Mouse (Mus musculus): Measurements from ENCODE around the gene Slc7a8. TPM values are rescaled to one million over a fixed set of nuclear protein-coding genes. Genes with fewer than 3 reads are reported as not detected.
A peak's percentile ranks its signal among the peaks of the same experiment; 100 is the strongest.

Gene Slc7a8
- polyA plus RNA-seq, 1 experiment from 2014 or later: 3.1 TPM

DNA sequence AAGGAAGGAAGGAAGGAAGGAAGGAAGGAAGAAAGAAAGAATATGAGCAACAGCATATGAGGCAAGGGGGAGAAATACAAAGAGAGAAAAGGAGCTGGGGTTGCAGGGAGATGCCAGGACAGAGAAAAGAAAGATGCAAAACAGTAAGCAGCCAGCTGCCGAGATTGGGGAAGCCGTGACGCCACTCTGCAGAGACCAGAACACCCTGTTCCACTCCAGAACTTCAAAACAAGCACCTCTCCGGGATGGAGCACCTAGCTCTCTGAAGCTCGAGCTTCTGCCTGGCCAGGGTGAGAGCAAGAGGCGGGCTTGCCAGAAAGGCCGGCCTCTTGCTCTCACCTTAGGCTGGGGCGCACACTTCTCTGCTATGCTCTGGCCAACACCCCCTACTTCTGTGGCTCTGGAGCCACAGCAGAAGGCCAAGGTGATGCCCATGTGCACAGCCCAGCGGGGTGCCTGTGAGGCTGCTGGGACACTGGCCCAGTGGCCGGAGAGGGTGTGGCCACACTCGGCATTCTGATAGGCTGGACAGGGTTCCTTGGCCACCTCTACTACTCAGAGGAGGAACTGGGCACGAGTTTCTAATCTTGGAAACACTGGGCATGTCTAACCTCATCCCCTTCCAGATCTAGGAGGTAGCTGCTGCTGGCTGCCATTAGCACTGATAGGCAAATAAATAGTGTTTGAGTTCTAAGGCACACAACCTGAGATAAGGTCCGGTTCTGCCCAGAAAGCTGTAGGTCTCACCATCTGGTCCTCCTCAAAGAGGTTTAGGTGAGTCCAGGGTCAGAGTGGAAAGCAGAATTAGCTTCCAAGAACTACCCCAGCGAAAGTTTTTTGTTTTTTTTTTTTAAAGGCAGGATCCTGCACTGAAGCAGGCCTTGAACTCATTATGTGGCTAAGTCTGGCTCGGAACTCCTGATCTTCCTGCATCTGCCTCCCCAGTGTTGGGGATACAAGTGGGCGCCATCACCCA, 33.5 kb downstream of the Slc7a8 start:
- Histone ChIP-seq H3K27ac (replicated peaks) (no peak overlapping the region), H3K9me3 (ENCODE audit: control insufficient read depth, low read length) (no peaks in the 10 kb centered on the region), H3K4me1 (replicated peaks; ENCODE audit: control insufficient read depth, insufficient read depth) (0 out of 2 replicates have a peak, but pooled peaks cover 2% of the 10 kb centered on the region), H3K4me3 (ENCODE audit: low read depth, low read length) (no peak overlapping the region), H3K36me3 (ENCODE audit: control insufficient read depth, insufficient read depth, low read length) (no peaks in the 10 kb centered on the region), H3K4me2 (replicated peaks; ENCODE audit: low read depth) (no peak overlapping the region), H3K27me3 (ENCODE audit: control insufficient read depth, insufficient read depth, low read length) (no peaks in the 10 kb centered on the region), H3K9ac (ENCODE audit: low read length) (no peak overlapping the region)
- DNase-seq (ENCODE audit: low spot score) (peak; percentile 29), ATAC-seq (ENCODE audit: low FRiP score, low TSS enrichment) (peak; percentile 73)
- TF ChIP-seq CTCF (IDR thresholded peaks at IDR 0.05; ENCODE audit: low read depth) (no peak), EP300 (optimal IDR thresholded peaks at IDR 0.05) (no peak)
- WGBS: 67% methylated on average over 16 of the region's 16 CpGs

- WGBS: 64% methylated on average over 9 of the region's 9 CpGs
- Histone ChIP-seq H3K9me3 (ENCODE audit: control insufficient read depth, low read length) (no peaks in the 10 kb centered on the region), H3K4me2 (replicated peaks; ENCODE audit: low read depth) (no peak overlapping the region), H3K27ac (replicated peaks) (no peak overlapping the region), H3K4me1 (replicated peaks; ENCODE audit: control insufficient read depth, insufficient read depth) (0 out of 2 replicates have a peak, but pooled peaks cover 2% of the 10 kb centered on the region), H3K36me3 (ENCODE audit: control insufficient read depth, insufficient read depth, low read length) (no peaks in the 10 kb centered on the region), H3K4me3 (ENCODE audit: low read depth, low read length) (no peak overlapping the region), H3K9ac (ENCODE audit: low read length) (no peak overlapping the region), H3K27me3 (ENCODE audit: control insufficient read depth, insufficient read depth, low read length) (no peaks in the 10 kb centered on the region)
- ATAC-seq (ENCODE audit: low FRiP score, low TSS enrichment): no peak
- DNase-seq (ENCODE audit: low spot score): no peak
- TF ChIP-seq CTCF (IDR thresholded peaks at IDR 0.05; ENCODE audit: low read depth): no peak
- TF ChIP-seq EP300 (optimal IDR thresholded peaks at IDR 0.05): no peak
These were observed 35.7 kb downstream of the Slc7a8 start for GRCm38 (mm10) chr14:54746038-54746437.

DNA sequence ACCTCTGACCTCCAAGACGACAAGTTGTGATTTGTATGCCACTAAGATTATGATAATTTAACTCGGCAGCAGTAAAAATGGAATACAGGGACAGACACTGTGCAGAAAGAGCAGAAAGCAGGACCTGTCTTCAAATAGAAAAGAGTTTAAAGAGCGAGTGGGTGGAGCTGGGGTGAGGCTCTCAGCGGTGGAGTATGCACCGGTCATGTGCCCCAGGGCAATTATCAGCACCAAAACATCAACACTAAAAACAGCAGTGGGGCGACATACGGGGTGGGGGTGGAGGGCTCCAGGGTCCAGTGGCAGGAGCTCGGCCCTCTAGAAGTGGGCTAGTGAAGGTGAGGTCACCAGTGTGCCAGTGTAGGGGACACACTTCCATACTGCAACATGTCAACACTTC, 37.3 kb downstream of the Slc7a8 start:
- H3K27me3 ChIP-seq (ENCODE audit: control insufficient read depth, insufficient read depth, low read length): no peaks in the 10 kb centered on the region
- DNase-seq (ENCODE audit: low spot score) (no peak), ATAC-seq (ENCODE audit: low FRiP score, low TSS enrichment) (no peak)
- no peak for TF ChIP-seq EP300 (optimal IDR thresholded peaks at IDR 0.05)
- no peak for TF ChIP-seq CTCF (IDR thresholded peaks at IDR 0.05; ENCODE audit: low read depth)
- 43% methylated on average over 8 of the region's 8 CpGs for WGBS
- no peaks in the 10 kb centered on the region for H3K9me3 ChIP-seq (ENCODE audit: control insufficient read depth, low read length)
- H3K27ac ChIP-seq (replicated peaks): no peak overlapping the region
- no peaks in the 10 kb centered on the region for H3K36me3 ChIP-seq (ENCODE audit: control insufficient read depth, insufficient read depth, low read length)
- no peak overlapping the region for H3K9ac ChIP-seq (ENCODE audit: low read length)
- no peak overlapping the region for H3K4me3 ChIP-seq (ENCODE audit: low read depth, low read length)
- H3K4me2 ChIP-seq (replicated peaks; ENCODE audit: low read depth): no peak overlapping the region
- 0 out of 2 replicates have a peak, but pooled peaks cover 2% of the 10 kb centered on the region for H3K4me1 ChIP-seq (replicated peaks; ENCODE audit: control insufficient read depth, insufficient read depth)

- ATAC-seq (ENCODE audit: low FRiP score, low TSS enrichment) (no peak), DNase-seq (ENCODE audit: low spot score) (no peak)
- H3K4me1 ChIP-seq (replicated peaks; ENCODE audit: control insufficient read depth, insufficient read depth): no peaks in the 10 kb centered on the region
- H3K4me3 ChIP-seq (ENCODE audit: low read depth, low read length): no peak overlapping the region
- no peak overlapping the region for H3K27ac ChIP-seq (replicated peaks)
- no peak overlapping the region for H3K4me2 ChIP-seq (replicated peaks; ENCODE audit: low read depth)
- H3K36me3 ChIP-seq (ENCODE audit: control insufficient read depth, insufficient read depth, low read length): no peaks in the 10 kb centered on the region
- WGBS: 64% methylated on average over 2 of the region's 2 CpGs
- no peaks in the 10 kb centered on the region for H3K9me3 ChIP-seq (ENCODE audit: control insufficient read depth, low read length)
- H3K9ac ChIP-seq (ENCODE audit: low read length): no peak overlapping the region
- TF ChIP-seq EP300 (optimal IDR thresholded peaks at IDR 0.05) (no peak), CTCF (IDR thresholded peaks at IDR 0.05; ENCODE audit: low read depth) (no peak)
- H3K27me3 ChIP-seq (ENCODE audit: control insufficient read depth, insufficient read depth, low read length): no peaks in the 10 kb centered on the region
These were observed 39.4 kb downstream of the Slc7a8 start for GRCm38 (mm10) chr14:54742375-54742774.

GRCm38 (mm10) chr14:54741721-54742120, 40.0 kb downstream of the Slc7a8 start:
- no peak overlapping the region for H3K27ac ChIP-seq (replicated peaks)
- H3K27me3 ChIP-seq (ENCODE audit: control insufficient read depth, insufficient read depth, low read length): no peaks in the 10 kb centered on the region
- DNase-seq (ENCODE audit: low spot score) (no peak), ATAC-seq (ENCODE audit: low FRiP score, low TSS enrichment) (no peak)
- 73% methylated on average over 6 of the region's 6 CpGs for WGBS
- no peaks in the 10 kb centered on the region for H3K36me3 ChIP-seq (ENCODE audit: control insufficient read depth, insufficient read depth, low read length)
- no peaks in the 10 kb centered on the region for H3K4me1 ChIP-seq (replicated peaks; ENCODE audit: control insufficient read depth, insufficient read depth)
- H3K9ac ChIP-seq (ENCODE audit: low read length): no peak overlapping the region
- H3K9me3 ChIP-seq (ENCODE audit: control insufficient read depth, low read length): no peaks in the 10 kb centered on the region
- no peak overlapping the region for H3K4me2 ChIP-seq (replicated peaks; ENCODE audit: low read depth)
- H3K4me3 ChIP-seq (ENCODE audit: low read depth, low read length): no peak overlapping the region
- TF ChIP-seq EP300 (optimal IDR thresholded peaks at IDR 0.05) (no peak), CTCF (IDR thresholded peaks at IDR 0.05; ENCODE audit: low read depth) (no peak)

GRCm38 (mm10) chr14:54737634-54738033, 44.1 kb downstream of the Slc7a8 start:
- H3K27me3 ChIP-seq (ENCODE audit: control insufficient read depth, insufficient read depth, low read length): no peaks in the 10 kb centered on the region
- ATAC-seq (ENCODE audit: low FRiP score, low TSS enrichment) (no peak), DNase-seq (ENCODE audit: low spot score) (no peak)
- 86% methylated on average over 10 of the region's 10 CpGs for WGBS
- no peak overlapping the region for H3K9ac ChIP-seq (ENCODE audit: low read length)
- H3K36me3 ChIP-seq (ENCODE audit: control insufficient read depth, insufficient read depth, low read length): no peaks in the 10 kb centered on the region
- H3K27ac ChIP-seq (replicated peaks): no peak overlapping the region
- no peak for TF ChIP-seq CTCF (IDR thresholded peaks at IDR 0.05; ENCODE audit: low read depth)
- no peaks in the 10 kb centered on the region for H3K4me1 ChIP-seq (replicated peaks; ENCODE audit: control insufficient read depth, insufficient read depth)
- H3K4me3 ChIP-seq (ENCODE audit: low read depth, low read length): no peak overlapping the region
- no peak overlapping the region for H3K4me2 ChIP-seq (replicated peaks; ENCODE audit: low read depth)
- no peaks in the 10 kb centered on the region for H3K9me3 ChIP-seq (ENCODE audit: control insufficient read depth, low read length)
